Mouse (Mus musculus) pancreas, adult 10 weeks (tissue): ENCODE measurements around the gene Tlk2. TPM values are rescaled to one million over a fixed set of nuclear protein-coding genes. Genes with fewer than 3 reads are reported as not detected.

Experiments used
- polyA plus RNA-seq: library from polyadenylated mRNA; stranded (reverse); fragments of 350-450 nt; fragmentation: Illumina TruSeq; extraction: RNeasy Lipid Tissue Mini Kit (QIAGEN cat#74804); gene quantifications from one replicate; pipeline ENCODE4 v1.2.3, GENCODE M21; 2015; ENCODE audit warnings: low read depth, low replicate concordance; ENCODE audit not compliant: insufficient read depth

Gene Tlk2
- 7.3 TPM for polyA plus RNA-seq

GRCm38 (mm10) chr11:105178516-105178915, at the start of gene Tlk2:
TSS of gene Tlk2 (plus strand) at chr11:105178807.

GRCm38 (mm10) chr11:105146593-105146992, 32.0 kb upstream of the Tlk2 start, which contains the start of gene Gm10842:
TSS of gene Gm10842 (plus strand) at chr11:105146893.

GRCm38 (mm10) chr11:105292124-105293071, 113.8 kb downstream of the Tlk2 start, which contains the start of gene Mrc2:
TSS of gene Mrc2 (plus strand) at chr11:105292643.

Other genes starting within 250 kb of the Tlk2 start
- not detected for gene Efcab3, start 115.2 kb upstream of the Tlk2 start, polyA plus RNA-seq
- 3.6 TPM for gene Mettl2, start 52.4 kb upstream of the Tlk2 start, polyA plus RNA-seq
- gene Gm10842, start 31.9 kb upstream of the Tlk2 start, polyA plus RNA-seq = not detected
- gene Mrc2, start 113.8 kb downstream of the Tlk2 start, polyA plus RNA-seq = 3.4 TPM